Mouse (Mus musculus) bone marrow macrophage, adult 2 months (primary cell): Measurements from ENCODE around the gene Mrgpre.

ENCODE experiments used
- CTCF ChIP-seq: IDR thresholded peaks from 2 replicates; pipeline ENCODE4 v1.5.1; 2012; ENCODE audit warnings: low read depth, mild to moderate bottlenecking, low read length, moderate library complexity
- POLR2A ChIP-seq: IDR thresholded peaks from 2 replicates; pipeline ENCODE4 v1.6.1; 2012; ENCODE audit warnings: mild to moderate bottlenecking, low read depth, low read length, borderline replicate concordance

DNA sequence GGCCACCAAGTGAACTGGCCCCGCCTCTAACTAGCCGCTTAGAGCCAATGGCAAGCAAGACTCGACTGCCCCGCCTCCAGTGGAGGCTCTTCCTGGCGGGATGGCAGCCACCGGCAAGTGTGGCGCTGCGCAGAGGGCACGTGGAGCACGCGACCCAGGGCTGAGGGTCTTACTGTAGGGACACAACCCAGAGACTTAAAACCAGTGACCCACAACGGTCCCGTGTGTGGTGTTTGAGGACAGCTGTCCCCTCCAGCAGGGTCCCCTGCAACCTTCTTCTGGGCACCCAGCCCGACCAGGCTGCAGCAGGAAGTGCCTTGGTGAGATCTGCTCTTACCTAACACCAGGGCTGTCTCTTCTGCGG lies 27.3 kb downstream of the Mrgpre start:
- no peak for TF ChIP-seq CTCF
- TF ChIP-seq POLR2A: no peak
